Mouse (Mus musculus): ENCODE data around the gene Moap1. TPM values are rescaled to one million over a fixed set of nuclear protein-coding genes. Genes with fewer than 3 reads are reported as not detected.
A peak's percentile ranks its signal among the peaks of the same experiment; 100 is the strongest.

Moap1 gene
- polyA plus RNA-seq, 1 experiment from 2014 or later = 47.0 TPM

GRCm38 (mm10) chr12:102704457-102705198 is 38.8 kb downstream of the Moap1 start, which contains the start of gene Itpk1:
Gene Itpk1, minus strand, starts transcription at chr12:102704930.
- Histone ChIP-seq H3K9ac (ENCODE audit: low read length) (peak within 1 kb of the TSS; percentile 79), H3K27ac (ENCODE audit: low read depth, low read length) (peak within 1 kb of the TSS; percentile 80), H3K27me3 (replicated peaks; ENCODE audit: control insufficient read depth, insufficient read depth, low read length) (no peaks in the 10 kb centered on the region), H3K9me3 (replicated peaks; ENCODE audit: control insufficient read depth, low read length) (no peaks in the 10 kb centered on the region), H3K36me3 (ENCODE audit: control insufficient read depth, insufficient read depth, low read length) (no peaks in the 10 kb centered on the region), H3K4me2 (ENCODE audit: low read length) (peak within 1 kb of the TSS; percentile 79), H3K4me1 (ENCODE audit: control insufficient read depth, insufficient read depth, low read length) (peaks cover 33% of the 10 kb centered on the region), H3K4me3 (ENCODE audit: low read depth, low read length) (peak within 1 kb of the TSS; percentile 70)
- DNase-seq (ENCODE audit: low spot score) (peak; percentile 77), ATAC-seq (peak; percentile 91)
- WGBS = under 1% methylated on average over 79 of the region's 105 CpGs

- Histone ChIP-seq H3K9ac (ENCODE audit: low read length) (peak overlapping the region; percentile 79), H3K4me3 (ENCODE audit: low read depth, low read length) (peak overlapping the region; percentile 70), H3K27me3 (replicated peaks; ENCODE audit: control insufficient read depth, insufficient read depth, low read length) (no peaks in the 10 kb centered on the region), H3K9me3 (replicated peaks; ENCODE audit: control insufficient read depth, low read length) (no peaks in the 10 kb centered on the region), H3K27ac (ENCODE audit: low read depth, low read length) (peak overlapping the region; percentile 80), H3K4me1 (ENCODE audit: control insufficient read depth, insufficient read depth, low read length) (peaks cover 39% of the 10 kb centered on the region), H3K4me2 (ENCODE audit: low read length) (peak overlapping the region; percentile 79), H3K36me3 (ENCODE audit: control insufficient read depth, insufficient read depth, low read length) (no peaks in the 10 kb centered on the region)
- ATAC-seq = peak; percentile 13
- DNase-seq (ENCODE audit: low spot score) = peak; percentile 49
- 4% methylated on average over 17 of the region's 17 CpGs for WGBS
Observed at GRCm38 (mm10) chr12:102703921-102704408, 39.5 kb downstream of the Moap1 start.

GRCm38 (mm10) chr12:102703441-102703840 is 40.0 kb downstream of the Moap1 start:
- 21% methylated on average over 6 of the region's 6 CpGs for WGBS

GRCm38 (mm10) chr12:102703111-102703412 is 40.4 kb downstream of the Moap1 start:
- Histone ChIP-seq H3K9ac (ENCODE audit: low read length) (peak overlapping the region; percentile 9; the same call in 1 of the 2 replicates), H3K27ac (ENCODE audit: low read depth, low read length) (peak overlapping the region; percentile 56; the same call in 1 of the 2 replicates), H3K27me3 (replicated peaks; ENCODE audit: control insufficient read depth, insufficient read depth, low read length) (no peaks in the 10 kb centered on the region), H3K4me1 (ENCODE audit: control insufficient read depth, insufficient read depth, low read length) (peaks cover 48% of the 10 kb centered on the region), H3K4me3 (ENCODE audit: low read depth, low read length) (peak overlapping the region; percentile 70), H3K9me3 (replicated peaks; ENCODE audit: control insufficient read depth, low read length) (no peaks in the 10 kb centered on the region), H3K36me3 (ENCODE audit: control insufficient read depth, insufficient read depth, low read length) (no peaks in the 10 kb centered on the region), H3K4me2 (ENCODE audit: low read length) (peak overlapping the region; percentile 79)
- 1% methylated on average over 4 of the region's 4 CpGs for WGBS
- no peak for ATAC-seq
- DNase-seq (ENCODE audit: low spot score) = peak; percentile 65

More at GRCm38 (mm10) chr12:102703441-102703840, 40.0 kb downstream of the Moap1 start:
- Histone ChIP-seq H3K9ac (ENCODE audit: low read length) (peak overlapping the region; percentile 79), H3K4me2 (ENCODE audit: low read length) (peak overlapping the region; percentile 79), H3K36me3 (ENCODE audit: control insufficient read depth, insufficient read depth, low read length) (no peaks in the 10 kb centered on the region), H3K27ac (ENCODE audit: low read depth, low read length) (peak overlapping the region; percentile 56; the same call in 1 of the 2 replicates), H3K4me3 (ENCODE audit: low read depth, low read length) (peak overlapping the region; percentile 70), H3K27me3 (replicated peaks; ENCODE audit: control insufficient read depth, insufficient read depth, low read length) (no peaks in the 10 kb centered on the region), H3K9me3 (replicated peaks; ENCODE audit: control insufficient read depth, low read length) (no peaks in the 10 kb centered on the region), H3K4me1 (ENCODE audit: control insufficient read depth, insufficient read depth, low read length) (peaks cover 44% of the 10 kb centered on the region)
- no peak for ATAC-seq
- DNase-seq (ENCODE audit: low spot score) = no peak

GRCm38 (mm10) chr12:102702356-102703110 is 40.9 kb downstream of the Moap1 start:
- Histone ChIP-seq H3K4me3 (ENCODE audit: low read depth, low read length) (peak overlapping the region; percentile 70), H3K4me1 (ENCODE audit: control insufficient read depth, insufficient read depth, low read length) (peaks cover 53% of the 10 kb centered on the region), H3K27ac (ENCODE audit: low read depth, low read length) (peak overlapping the region; percentile 56), H3K27me3 (replicated peaks; ENCODE audit: control insufficient read depth, insufficient read depth, low read length) (no peaks in the 10 kb centered on the region), H3K36me3 (ENCODE audit: control insufficient read depth, insufficient read depth, low read length) (no peaks in the 10 kb centered on the region), H3K9me3 (replicated peaks; ENCODE audit: control insufficient read depth, low read length) (no peaks in the 10 kb centered on the region), H3K9ac (ENCODE audit: low read length) (peak overlapping the region; percentile 9; the same call in 1 of the 2 replicates), H3K4me2 (ENCODE audit: low read length) (peak overlapping the region; percentile 79)
- no peak for ATAC-seq
- peak; percentile 94 for DNase-seq (ENCODE audit: low spot score)
- WGBS = 5% methylated on average over 15 of the region's 15 CpGs

- Histone ChIP-seq H3K36me3 (ENCODE audit: control insufficient read depth, insufficient read depth, low read length) (no peaks in the 10 kb centered on the region), H3K27ac (ENCODE audit: low read depth, low read length) (no peak overlapping the region), H3K27me3 (replicated peaks; ENCODE audit: control insufficient read depth, insufficient read depth, low read length) (no peaks in the 10 kb centered on the region), H3K9me3 (replicated peaks; ENCODE audit: control insufficient read depth, low read length) (no peaks in the 10 kb centered on the region), H3K4me1 (ENCODE audit: control insufficient read depth, insufficient read depth, low read length) (peaks cover 59% of the 10 kb centered on the region), H3K4me2 (ENCODE audit: low read length) (peak overlapping the region; percentile 79), H3K4me3 (ENCODE audit: low read depth, low read length) (no peak overlapping the region), H3K9ac (ENCODE audit: low read length) (no peak overlapping the region)
- DNase-seq (ENCODE audit: low spot score) (no peak), ATAC-seq (no peak)
- 92% methylated on average over 5 of the region's 5 CpGs for WGBS
Observed at GRCm38 (mm10) chr12:102701691-102702207, 41.7 kb downstream of the Moap1 start.

- H3K27ac ChIP-seq (ENCODE audit: low read depth, low read length) = peak overlapping the region; percentile 35
- H3K4me3 ChIP-seq (ENCODE audit: low read depth, low read length) = no peak overlapping the region
- WGBS = 46% methylated on average over 12 of the region's 12 CpGs
- no peaks in the 10 kb centered on the region for H3K9me3 ChIP-seq (replicated peaks; ENCODE audit: control insufficient read depth, low read length)
- H3K9ac ChIP-seq (ENCODE audit: low read length) = 0 out of 2 replicates have a peak overlapping the region, but pooled peaks have one; percentile 29
- no peak for ATAC-seq
- DNase-seq (ENCODE audit: low spot score) = no peak
- no peaks in the 10 kb centered on the region for H3K36me3 ChIP-seq (ENCODE audit: control insufficient read depth, insufficient read depth, low read length)
- peaks cover 51% of the 10 kb centered on the region for H3K4me1 ChIP-seq (ENCODE audit: control insufficient read depth, insufficient read depth, low read length)
- H3K4me2 ChIP-seq (ENCODE audit: low read length) = 0 out of 2 replicates have a peak overlapping the region, but pooled peaks have one; percentile 9
- no peaks in the 10 kb centered on the region for H3K27me3 ChIP-seq (replicated peaks; ENCODE audit: control insufficient read depth, insufficient read depth, low read length)
Observed at GRCm38 (mm10) chr12:102700453-102700852, 43.0 kb downstream of the Moap1 start.

- H3K27ac ChIP-seq (ENCODE audit: low read depth, low read length) = peak overlapping the region; percentile 78; the same call in 1 of the 2 replicates
- H3K4me1 ChIP-seq (ENCODE audit: control insufficient read depth, insufficient read depth, low read length) = peaks cover 50% of the 10 kb centered on the region
- WGBS = 19% methylated on average over 1 of the region's 1 CpGs
- no peak overlapping the region for H3K9ac ChIP-seq (ENCODE audit: low read length)
- H3K36me3 ChIP-seq (ENCODE audit: control insufficient read depth, insufficient read depth, low read length) = no peaks in the 10 kb centered on the region
- H3K4me2 ChIP-seq (ENCODE audit: low read length) = no peak overlapping the region
- DNase-seq (ENCODE audit: low spot score) (no peak), ATAC-seq (no peak)
- H3K4me3 ChIP-seq (ENCODE audit: low read depth, low read length) = no peak overlapping the region
- no peaks in the 10 kb centered on the region for H3K9me3 ChIP-seq (replicated peaks; ENCODE audit: control insufficient read depth, low read length)
- no peaks in the 10 kb centered on the region for H3K27me3 ChIP-seq (replicated peaks; ENCODE audit: control insufficient read depth, insufficient read depth, low read length)
Observed at GRCm38 (mm10) chr12:102699156-102699555, 44.3 kb downstream of the Moap1 start.

Data from forebrain, embryonic 14.5 days (tissue).